Mouse (Mus musculus) forebrain, embryonic 15.5 days (tissue): Measurements from ENCODE around the gene Apopt1. TPM values are rescaled to one million over a fixed set of nuclear protein-coding genes. Genes with fewer than 3 reads are reported as not detected.
A peak's percentile ranks its signal among the peaks of the same experiment; 100 is the strongest.

Experiments
- ATAC-seq: fragments of 200-750 bp; cut with Nextera tagmentation; replicated peaks from 2 replicates; pipeline ENCODE4 v1.8.0; 2017; ENCODE audit warnings: mild to moderate bottlenecking, moderate TSS enrichment, moderate library complexity
- H3K27ac ChIP-seq: fragments of 300-500 bp; sonication (generic); replicated peaks from 2 replicates; pipeline ENCODE4 v1.5.1; 2015; ENCODE audit warnings: mild to moderate bottlenecking, inconsistent platforms
- H3K27me3 ChIP-seq: fragments of 300-500 bp; sonication (generic); 2 replicates; pipeline ENCODE4 v1.6.1; 2015; ENCODE audit warnings: inconsistent platforms
- H3K36me3 ChIP-seq: fragments of 300-500 bp; sonication (generic); 2 replicates; pipeline ENCODE4 v1.6.1; 2015; ENCODE audit warnings: mild to moderate bottlenecking, inconsistent platforms
- H3K4me1 ChIP-seq: fragments of 300-500 bp; sonication (generic); 2 replicates; pipeline ENCODE4 v1.6.1; 2015; ENCODE audit warnings: inconsistent platforms
- H3K4me2 ChIP-seq: fragments of 300-500 bp; sonication (generic); replicated peaks from 2 replicates; pipeline ENCODE4 v1.6.1; 2015; ENCODE audit warnings: mild to moderate bottlenecking, inconsistent platforms
- H3K4me3 ChIP-seq: fragments of 300-500 bp; sonication (generic); 2 replicates; pipeline ENCODE4 v1.5.1; 2015; ENCODE audit warnings: mild to moderate bottlenecking, inconsistent platforms
- H3K9ac ChIP-seq: fragments of 300-500 bp; sonication (generic); replicated peaks from 2 replicates; pipeline ENCODE4 v1.6.1; 2015; ENCODE audit warnings: mild to moderate bottlenecking, inconsistent platforms
- H3K9me3 ChIP-seq: fragments of 300-500 bp; sonication (generic); 2 replicates; pipeline ENCODE4 v1.6.1; 2016; ENCODE audit warnings: inconsistent platforms
- WGBS: fragments of 180-500 bp; shearing (Covaris S2); methylation state at CpG from one replicate; pipeline ENCODE4 v1.1.7; 2015; ENCODE audit warnings: mixed read lengths; 5-methylcytosine and 5-hydroxymethylcytosine counted together
- polyA plus RNA-seq: library from polyadenylated mRNA; unstranded; fragments of >200 nt; fragmentation: Nextera tagmentation; extraction: Ambion mirVana; gene quantifications from 2 replicates; pipeline ENCODE4 v1.2.1, GENCODE M21; 2015

Apopt1 gene
- polyA plus RNA-seq, 1 experiment from 2014 or later = 48.2 TPM

DNA sequence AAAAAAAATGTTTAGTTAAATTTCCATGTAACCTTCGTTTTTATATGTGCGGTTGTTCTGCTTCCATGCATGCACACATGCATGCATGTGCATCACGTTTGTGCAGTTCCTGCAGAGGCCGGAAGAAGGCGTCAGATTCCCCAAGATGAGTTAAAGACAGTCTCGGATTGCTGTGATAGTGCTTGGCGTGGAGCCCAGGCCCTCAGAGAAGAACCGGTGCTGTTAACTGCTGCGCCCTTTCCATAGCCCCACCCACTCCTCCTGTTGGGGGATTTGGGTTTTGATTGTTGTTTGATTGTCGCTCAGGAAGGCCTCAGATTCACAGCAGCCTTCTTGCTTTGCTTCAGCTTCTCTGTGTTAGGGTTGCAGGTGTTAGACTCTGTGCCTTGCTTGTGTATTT is 56.2 kb downstream of the Apopt1 start:
- H3K36me3 ChIP-seq = peaks cover 22% of the 10 kb centered on the region
- H3K27me3 ChIP-seq = no peaks in the 10 kb centered on the region
- no peak overlapping the region for H3K4me2 ChIP-seq
- H3K9me3 ChIP-seq = no peaks in the 10 kb centered on the region
- 21% methylated on average over 10 of the region's 10 CpGs for WGBS
- H3K27ac ChIP-seq = peak overlapping the region; percentile 73
- H3K4me1 ChIP-seq = peaks cover 35% of the 10 kb centered on the region
- no peak overlapping the region for H3K9ac ChIP-seq
- no peak overlapping the region for H3K4me3 ChIP-seq
- ATAC-seq = peak; percentile 64; the same call in 1 of the 2 replicates

- WGBS = 66% methylated on average over 8 of the region's 9 CpGs
- no peaks in the 10 kb centered on the region for H3K27me3 ChIP-seq
- H3K27ac ChIP-seq = peak overlapping the region; percentile 73
- no peak overlapping the region for H3K9ac ChIP-seq
- no peak overlapping the region for H3K4me2 ChIP-seq
- no peak overlapping the region for H3K4me3 ChIP-seq
- peaks cover 33% of the 10 kb centered on the region for H3K4me1 ChIP-seq
- peaks cover 29% of the 10 kb centered on the region for H3K36me3 ChIP-seq
- no peaks in the 10 kb centered on the region for H3K9me3 ChIP-seq
- no peak for ATAC-seq
These were observed 56.9 kb downstream of the Apopt1 start for GRCm38 (mm10) chr12:111769816-111770577.

GRCm38 (mm10) chr12:111770651-111771050 is 57.6 kb downstream of the Apopt1 start:
- Histone ChIP-seq H3K27ac (no peak overlapping the region), H3K4me2 (no peak overlapping the region), H3K9me3 (no peaks in the 10 kb centered on the region), H3K36me3 (peaks cover 35% of the 10 kb centered on the region), H3K27me3 (no peaks in the 10 kb centered on the region), H3K9ac (no peak overlapping the region), H3K4me3 (no peak overlapping the region), H3K4me1 (peaks cover 30% of the 10 kb centered on the region)
- no peak for ATAC-seq
- 86% methylated on average over 10 of the region's 10 CpGs for WGBS

DNA sequence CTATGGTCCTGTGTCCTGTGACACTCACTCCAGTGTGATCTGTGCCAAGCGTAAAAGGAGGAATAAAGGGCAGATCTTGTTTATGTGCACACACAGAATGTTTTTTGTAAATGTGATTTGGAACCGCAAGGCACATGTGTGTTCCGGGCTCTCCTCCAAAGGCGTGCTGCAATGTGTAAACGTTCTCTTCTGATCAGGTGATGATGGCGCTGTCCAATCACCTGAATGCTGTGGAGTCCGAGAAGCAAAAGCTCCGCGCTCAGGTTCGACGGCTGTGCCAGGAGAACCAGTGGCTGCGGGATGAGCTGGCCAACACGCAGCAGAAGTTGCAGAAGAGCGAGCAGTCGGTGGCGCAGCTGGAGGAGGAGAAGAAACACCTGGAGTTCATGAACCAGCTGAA is 61.1 kb downstream of the Apopt1 start:
- Histone ChIP-seq H3K27me3 (no peaks in the 10 kb centered on the region), H3K27ac (no peak overlapping the region), H3K4me2 (no peak overlapping the region), H3K36me3 (peaks cover 68% of the 10 kb centered on the region), H3K9ac (no peak overlapping the region), H3K4me1 (peaks cover 11% of the 10 kb centered on the region), H3K9me3 (no peaks in the 10 kb centered on the region), H3K4me3 (no peak overlapping the region)
- WGBS = 89% methylated on average over 16 of the region's 16 CpGs
- no peak for ATAC-seq

GRCm38 (mm10) chr12:111774845-111775244 is 61.8 kb downstream of the Apopt1 start:
- Histone ChIP-seq H3K27me3 (no peaks in the 10 kb centered on the region), H3K9ac (no peak overlapping the region), H3K4me1 (peaks cover 4% of the 10 kb centered on the region), H3K9me3 (no peaks in the 10 kb centered on the region), H3K4me2 (no peak overlapping the region), H3K27ac (no peak overlapping the region), H3K36me3 (peaks cover 75% of the 10 kb centered on the region), H3K4me3 (no peak overlapping the region)
- 82% methylated on average over 15 of the region's 15 CpGs for WGBS
- no peak for ATAC-seq

DNA sequence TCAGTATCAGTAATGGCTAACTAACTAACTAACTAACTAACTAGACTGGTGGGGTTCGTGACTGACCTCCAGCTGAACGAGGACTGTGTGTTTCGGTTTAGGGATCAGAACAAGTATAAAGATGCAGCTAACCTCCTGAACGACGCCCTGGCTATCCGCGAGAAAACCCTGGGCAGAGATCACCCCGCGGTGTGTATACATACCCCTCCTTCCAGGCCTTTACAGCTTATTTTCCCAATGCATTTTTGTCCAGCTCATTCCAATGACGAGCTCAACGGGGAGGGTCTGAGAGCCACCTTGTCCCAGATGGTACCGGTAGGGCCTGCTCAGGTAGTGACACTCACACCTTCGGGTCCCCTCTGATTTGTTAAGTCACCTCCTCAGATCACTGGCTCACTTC is 64.9 kb downstream of the Apopt1 start:
- peaks cover 95% of the 10 kb centered on the region for H3K36me3 ChIP-seq
- H3K9me3 ChIP-seq = no peaks in the 10 kb centered on the region
- H3K4me1 ChIP-seq = no peaks in the 10 kb centered on the region
- no peaks in the 10 kb centered on the region for H3K27me3 ChIP-seq
- no peak overlapping the region for H3K4me3 ChIP-seq
- no peak for ATAC-seq
- H3K4me2 ChIP-seq = no peak overlapping the region
- WGBS = 94% methylated on average over 13 of the region's 13 CpGs
- no peak overlapping the region for H3K9ac ChIP-seq
- no peak overlapping the region for H3K27ac ChIP-seq

DNA sequence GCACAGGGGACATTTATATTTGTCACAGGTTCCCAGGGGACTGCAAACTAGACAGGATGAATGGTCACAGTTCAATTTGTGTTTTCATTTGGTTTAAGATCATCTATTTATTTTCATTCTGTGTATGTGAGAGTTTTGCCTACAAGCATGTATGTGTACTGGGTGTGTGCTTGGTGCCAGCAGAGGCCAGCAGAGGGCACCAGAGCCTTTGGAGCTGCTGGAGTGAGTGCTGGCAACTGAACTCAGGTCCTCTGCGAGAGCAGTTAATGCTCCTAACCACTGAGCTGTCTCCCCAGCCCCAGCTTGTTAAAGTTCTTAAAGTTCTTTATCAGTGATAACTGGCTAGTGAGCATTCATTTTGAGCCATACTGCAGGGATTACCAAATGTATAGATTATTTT is 66.5 kb downstream of the Apopt1 start:
- Histone ChIP-seq H3K4me3 (no peak overlapping the region), H3K9ac (no peak overlapping the region), H3K36me3 (peaks cover 94% of the 10 kb centered on the region), H3K9me3 (no peaks in the 10 kb centered on the region), H3K27me3 (no peaks in the 10 kb centered on the region), H3K4me2 (no peak overlapping the region), H3K27ac (no peak overlapping the region), H3K4me1 (no peaks in the 10 kb centered on the region)
- WGBS = 97% methylated on average over 1 of the region's 1 CpGs
- ATAC-seq = no peak

DNA sequence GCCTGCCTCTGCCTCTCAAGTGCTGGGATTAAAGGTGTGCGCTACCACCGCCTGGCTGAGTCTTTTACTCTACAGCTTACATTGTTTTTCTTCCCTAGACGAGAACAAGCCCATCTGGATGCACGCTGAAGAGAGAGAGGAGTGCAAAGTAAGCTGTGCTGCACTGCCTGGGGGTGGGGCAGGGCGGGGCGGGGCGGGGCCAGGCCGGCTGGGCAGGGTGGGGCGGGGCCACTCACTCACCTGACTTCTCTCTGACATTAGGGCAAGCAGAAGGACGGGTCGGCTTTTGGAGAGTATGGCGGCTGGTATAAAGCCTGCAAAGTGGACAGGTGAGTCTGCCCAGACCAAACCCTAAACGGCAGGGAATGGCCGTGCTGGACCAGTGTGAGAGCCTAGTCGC is 72.1 kb downstream of the Apopt1 start:
- H3K4me3 ChIP-seq = no peak overlapping the region
- no peaks in the 10 kb centered on the region for H3K9me3 ChIP-seq
- 77% methylated on average over 13 of the region's 15 CpGs for WGBS
- no peaks in the 10 kb centered on the region for H3K27me3 ChIP-seq
- no peaks in the 10 kb centered on the region for H3K4me1 ChIP-seq
- ATAC-seq = no peak
- no peak overlapping the region for H3K4me2 ChIP-seq
- H3K27ac ChIP-seq = no peak overlapping the region
- no peak overlapping the region for H3K9ac ChIP-seq
- peaks cover 94% of the 10 kb centered on the region for H3K36me3 ChIP-seq

DNA sequence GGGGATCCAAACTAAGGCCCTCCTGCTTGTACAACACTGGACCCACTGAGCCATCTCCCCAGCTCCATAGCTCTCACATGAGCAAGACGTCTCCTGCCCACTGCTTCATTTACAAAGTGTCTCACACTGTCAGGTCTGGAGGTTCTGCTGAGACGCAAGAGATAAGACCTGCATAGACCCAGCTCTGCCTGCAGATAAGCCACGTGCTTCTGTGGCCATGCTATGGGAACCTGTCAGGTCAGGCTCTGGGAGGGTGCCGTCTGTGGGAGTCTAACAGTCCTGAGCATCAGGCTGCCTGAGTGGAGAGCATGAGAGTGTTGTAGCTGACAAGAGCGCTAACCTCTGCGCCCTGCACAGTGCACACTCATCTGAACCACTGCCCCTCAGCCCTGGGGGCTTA is 74.0 kb downstream of the Apopt1 start:
- WGBS = 97% methylated on average over 6 of the region's 6 CpGs
- Histone ChIP-seq H3K9me3 (no peaks in the 10 kb centered on the region), H3K36me3 (peaks cover 86% of the 10 kb centered on the region), H3K9ac (no peak overlapping the region), H3K4me3 (no peak overlapping the region), H3K4me1 (peaks cover 3% of the 10 kb centered on the region), H3K27me3 (no peaks in the 10 kb centered on the region), H3K4me2 (no peak overlapping the region), H3K27ac (no peak overlapping the region)
- no peak for ATAC-seq

GRCm38 (mm10) chr12:111790090-111790489 is 77.0 kb downstream of the Apopt1 start:
- 93% methylated on average over 5 of the region's 5 CpGs for WGBS

GRCm38 (mm10) chr12:111790631-111791030 is 77.6 kb downstream of the Apopt1 start:
- WGBS = 95% methylated on average over 7 of the region's 7 CpGs
- no peaks in the 10 kb centered on the region for H3K27me3 ChIP-seq
- H3K9ac ChIP-seq = no peak overlapping the region
- H3K4me3 ChIP-seq = no peak overlapping the region
- no peak for ATAC-seq
- peaks cover 87% of the 10 kb centered on the region for H3K36me3 ChIP-seq
- no peak overlapping the region for H3K4me2 ChIP-seq
- H3K4me1 ChIP-seq = peaks cover 3% of the 10 kb centered on the region
- peak overlapping the region; percentile 87; the same call in 1 of the 2 replicates for H3K27ac ChIP-seq
- no peaks in the 10 kb centered on the region for H3K9me3 ChIP-seq

More at GRCm38 (mm10) chr12:111790090-111790489, 77.0 kb downstream of the Apopt1 start:
- Histone ChIP-seq H3K4me2 (no peak overlapping the region), H3K4me1 (peaks cover 3% of the 10 kb centered on the region), H3K27me3 (no peaks in the 10 kb centered on the region), H3K9me3 (no peaks in the 10 kb centered on the region), H3K9ac (no peak overlapping the region), H3K4me3 (no peak overlapping the region), H3K36me3 (peaks cover 87% of the 10 kb centered on the region), H3K27ac (no peak overlapping the region)
- no peak for ATAC-seq

DNA sequence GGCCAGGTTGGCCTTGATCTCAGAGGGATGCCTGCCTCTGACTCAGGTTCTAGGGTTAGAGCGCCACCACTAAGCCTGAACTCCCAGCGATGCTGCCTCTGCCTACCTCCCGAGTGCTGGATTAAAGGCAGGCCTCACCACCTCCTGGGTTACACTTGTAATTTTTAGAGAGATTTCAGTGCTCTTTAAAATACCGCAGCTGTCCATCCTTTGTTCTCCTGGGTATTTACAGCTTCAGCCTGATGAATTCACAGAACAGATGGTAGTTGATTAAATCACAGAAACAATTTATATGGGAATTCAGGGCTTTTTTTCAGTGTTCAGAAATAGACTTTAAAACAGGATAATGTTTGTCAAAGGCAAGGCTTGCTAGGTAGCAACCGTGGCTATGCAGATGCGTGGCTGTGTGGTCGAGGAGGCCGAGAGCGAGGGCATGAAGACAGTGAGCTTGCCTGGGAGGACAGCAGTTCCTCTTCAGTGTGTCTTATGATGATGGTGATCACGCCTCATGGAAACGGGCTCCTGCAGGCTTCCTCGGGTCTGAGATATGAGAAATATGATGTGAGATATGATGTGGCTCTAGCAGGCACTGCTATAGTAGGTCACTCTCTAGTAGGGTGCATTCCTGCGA is 78.5 kb downstream of the Apopt1 start:
- peak overlapping the region; percentile 87 for H3K27ac ChIP-seq
- H3K9ac ChIP-seq = no peak overlapping the region
- H3K9me3 ChIP-seq = no peaks in the 10 kb centered on the region
- WGBS = 79% methylated on average over 13 of the region's 13 CpGs
- H3K4me3 ChIP-seq = no peak overlapping the region
- H3K27me3 ChIP-seq = no peaks in the 10 kb centered on the region
- H3K4me2 ChIP-seq = no peak overlapping the region
- H3K4me1 ChIP-seq = peaks cover 3% of the 10 kb centered on the region
- ATAC-seq = no peak
- H3K36me3 ChIP-seq = peaks cover 86% of the 10 kb centered on the region
